Mouse (Mus musculus) fat pad, adult 2 months (tissue): ENCODE measurements around the gene Olfr62.

Experiments used
- DNase-seq: peaks from one replicate; pipeline ENCODE4 v3.0.0-alpha.2; 2011; ENCODE audit warnings: low read depth, low spot score; ENCODE audit errors: extremely low read depth

Gene Olfr62

DNA sequence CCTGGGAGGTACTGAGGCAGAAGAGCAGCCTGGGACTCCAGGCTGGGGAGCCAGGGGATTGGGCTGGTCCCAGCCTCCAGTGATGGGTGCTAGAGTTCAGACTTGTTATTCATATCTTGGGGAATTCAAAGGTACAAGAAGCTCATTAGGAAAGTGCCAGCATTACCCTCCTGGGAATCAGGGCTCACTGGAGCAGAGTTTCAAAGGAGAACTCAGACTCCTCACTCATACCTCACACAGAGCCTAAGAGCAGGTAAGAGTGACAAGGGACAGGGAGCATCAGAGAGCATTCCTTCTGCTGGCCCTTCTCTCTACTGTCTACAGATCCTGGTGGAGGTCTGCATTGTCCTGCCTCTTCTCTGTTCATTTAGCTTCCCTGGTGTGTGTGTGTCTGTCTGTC lies at the start of gene Olfr62:
Olfr62 (plus strand) TSS at position 301 of the 400 bp plus-strand sequence.
- no peak for DNase-seq

GRCm38 (mm10) chr4:118609836-118610235 lies 48.9 kb upstream of the Olfr62 start:
- no peak for DNase-seq

DNA sequence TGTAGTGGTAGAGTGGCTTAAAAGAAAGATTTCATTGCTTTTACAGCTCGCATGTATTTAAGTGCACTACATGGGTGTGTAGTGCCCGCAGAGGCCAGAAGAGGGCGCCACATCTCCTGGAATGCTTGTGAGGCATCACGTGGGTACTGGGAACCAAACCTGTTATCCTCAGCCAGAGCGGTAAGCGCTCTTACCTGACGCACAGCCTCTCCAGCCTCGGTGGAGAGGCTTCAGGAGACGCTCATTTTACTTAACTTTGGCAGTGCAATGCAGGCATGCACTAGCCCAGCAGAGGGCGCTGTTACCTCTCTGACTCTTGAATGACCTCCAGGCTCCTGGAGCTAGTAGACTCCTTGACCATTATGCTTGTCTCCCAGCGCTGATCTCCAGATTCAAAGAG lies 46.1 kb upstream of the Olfr62 start:
- no peak for DNase-seq

DNA sequence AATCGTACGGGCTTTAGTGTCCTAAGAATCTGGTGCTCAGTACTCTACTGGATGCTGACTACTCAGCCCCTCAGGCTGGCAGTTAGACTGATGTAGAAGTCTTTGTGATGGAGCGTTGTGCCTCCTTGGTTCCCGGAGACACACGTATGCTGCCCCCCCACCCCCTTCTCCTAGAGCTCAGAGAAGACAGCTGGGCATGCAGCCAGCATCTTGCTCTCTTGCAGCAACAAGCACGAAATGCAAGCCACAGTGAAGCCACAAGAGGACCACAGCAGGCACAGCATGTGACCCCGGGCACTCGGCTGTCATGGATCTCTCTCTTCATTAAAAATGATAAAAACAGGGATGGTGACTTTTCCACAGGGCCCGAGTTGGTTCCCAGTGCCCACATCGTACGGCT lies 43.3 kb upstream of the Olfr62 start:
- DNase-seq, result no peak

- peak; percentile 62 for DNase-seq
These were observed 38.3 kb upstream of the Olfr62 start, which contains the start of the genes Cfap57 and Ebna1bp2 for GRCm38 (mm10) chr4:118620279-118620966. TSS of gene Cfap57 (minus strand) at chr4:118620777. TSS of gene Ebna1bp2 (plus strand) at chr4:118620799.

DNA sequence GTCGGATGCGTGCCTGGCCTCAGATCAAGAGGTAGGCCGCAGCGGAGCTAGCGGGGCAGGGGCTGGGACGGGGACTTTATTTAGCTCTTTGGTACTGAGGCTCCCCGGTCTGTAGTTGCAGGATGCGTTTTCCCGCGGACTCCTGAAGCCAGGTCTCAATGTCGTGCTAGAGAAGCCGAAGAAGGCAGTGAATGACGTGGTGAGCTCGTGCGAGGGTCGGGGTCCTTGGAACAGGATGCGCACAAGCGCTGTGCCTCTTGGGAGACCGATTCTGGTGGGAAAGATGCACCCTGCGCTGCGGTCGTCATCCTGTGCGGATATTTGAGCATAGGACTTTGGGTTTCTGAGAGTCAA lies 37.8 kb upstream of the Olfr62 start:
- no peak for DNase-seq

GRCm38 (mm10) chr4:118621781-118622180 lies 37.0 kb upstream of the Olfr62 start:
- no peak for DNase-seq

- DNase-seq, result no peak
These were observed 28.5 kb upstream of the Olfr62 start for GRCm38 (mm10) chr4:118630261-118630660.

DNA sequence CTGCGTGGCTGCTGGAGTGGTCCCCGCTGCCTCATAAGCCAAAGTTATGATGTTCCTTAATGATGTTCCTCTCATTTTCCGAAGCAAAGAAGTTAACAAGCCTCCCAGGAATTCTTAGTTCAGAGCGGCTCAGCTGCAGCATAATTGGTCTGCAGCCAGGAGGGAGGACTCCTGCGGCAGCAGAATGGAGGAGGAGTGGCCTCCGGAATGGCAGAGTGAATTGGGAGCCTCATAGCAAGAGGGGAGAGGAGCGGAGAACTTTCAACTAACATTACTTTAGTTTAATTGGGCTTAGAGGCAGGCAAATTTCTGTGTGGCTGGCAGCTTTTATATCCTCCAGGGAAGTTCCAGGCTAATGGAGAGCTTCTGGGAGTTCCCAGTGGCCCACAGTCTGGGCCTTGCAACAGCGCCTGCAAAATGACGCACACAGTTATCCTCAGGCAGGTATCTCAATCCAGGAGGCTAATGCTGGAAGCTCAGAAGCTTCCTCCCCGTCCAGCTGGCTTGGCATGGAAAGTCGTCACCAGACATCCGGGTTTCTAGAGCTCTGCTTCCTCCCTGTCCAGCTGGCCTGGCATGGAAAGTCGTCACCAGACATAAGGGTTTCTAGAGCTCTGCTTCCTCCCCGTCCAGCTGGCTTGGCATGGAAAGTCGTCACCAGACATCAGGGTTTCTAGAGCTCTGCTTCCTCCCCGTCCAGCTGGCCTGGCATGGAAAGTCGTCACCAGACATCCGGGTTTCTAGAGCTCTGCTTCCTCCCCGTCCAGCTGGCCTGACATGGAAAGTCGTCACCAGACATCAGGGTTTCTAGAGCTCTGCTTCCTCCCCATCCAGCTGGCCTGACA lies 16.2 kb upstream of the Olfr62 start:
- no peak for DNase-seq

DNA sequence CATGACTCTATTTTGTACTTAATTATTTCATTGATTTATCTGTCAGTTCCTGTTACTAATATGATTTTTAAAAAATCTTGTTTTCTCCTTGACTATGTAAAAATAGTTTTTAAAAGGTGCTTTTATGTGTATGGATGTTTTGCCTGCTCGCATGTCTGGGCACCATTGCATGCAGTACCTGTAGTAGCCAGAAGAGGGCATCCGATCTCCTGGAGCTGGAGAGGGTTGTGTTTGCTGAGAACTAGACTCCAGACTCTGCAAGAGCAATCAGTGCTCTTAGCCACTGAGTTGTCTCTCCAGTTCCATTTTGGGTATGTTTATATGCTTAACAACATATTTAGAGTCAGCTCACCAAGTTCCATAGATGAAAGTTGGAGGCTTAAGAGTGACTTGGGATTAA lies 13.5 kb upstream of the Olfr62 start:
- no peak for DNase-seq

GRCm38 (mm10) chr4:118687086-118687485 lies 28.3 kb downstream of the Olfr62 start:
- no peak for DNase-seq

- no peak for DNase-seq
These were observed 33.7 kb downstream of the Olfr62 start, which contains the start of gene Olfr1342 for GRCm38 (mm10) chr4:118692412-118692973. TSS of gene Olfr1342 (minus strand) at chr4:118692756.

DNA sequence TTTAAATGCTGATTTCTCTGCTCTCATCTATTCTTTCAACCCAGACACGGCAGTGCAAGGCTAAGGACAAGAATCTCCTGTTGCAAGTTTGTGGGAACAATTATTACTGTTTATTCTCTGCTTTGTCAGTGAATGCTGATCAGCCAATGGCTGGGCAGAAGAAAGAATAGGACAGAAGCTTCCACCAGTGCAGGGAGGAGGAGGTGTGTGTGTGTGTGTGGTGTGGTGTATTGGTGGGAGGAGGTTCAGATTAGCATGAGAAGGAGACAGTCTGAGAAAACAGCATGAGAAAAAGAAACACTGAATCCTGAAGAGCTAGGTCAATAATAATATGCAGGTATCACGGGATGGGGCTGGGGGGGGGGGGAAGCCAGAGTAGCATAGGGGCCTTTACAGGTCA lies 35.1 kb downstream of the Olfr62 start:
- no peak for DNase-seq

DNA sequence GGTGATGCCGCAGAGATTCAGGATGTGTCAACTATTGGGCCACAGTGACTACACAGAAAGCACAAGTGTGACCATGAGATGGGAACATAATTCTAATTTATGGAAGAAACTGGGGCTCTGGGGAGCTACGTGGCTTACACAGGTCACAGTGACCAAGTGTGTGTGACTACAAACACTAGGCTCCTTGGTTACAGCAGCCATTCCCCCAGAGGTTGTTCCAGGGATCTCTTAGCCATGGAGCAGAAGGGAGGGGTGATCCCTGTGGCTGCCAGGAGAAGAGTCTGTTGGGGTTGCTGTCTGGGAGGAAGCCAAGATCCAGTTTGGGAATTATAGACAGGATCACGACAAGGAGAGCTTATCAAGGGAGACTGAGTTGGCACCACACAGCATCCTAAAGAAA lies 44.5 kb downstream of the Olfr62 start, which contains the start of gene Olfr1341:
Olfr1341 (plus strand) TSS at position 301 of the 400 bp plus-strand sequence.
- no peak for DNase-seq

GRCm38 (mm10) chr4:118708086-118708485 lies 49.3 kb downstream of the Olfr62 start:
- DNase-seq, result no peak

- no peak for DNase-seq
These were observed 52.9 kb downstream of the Olfr62 start for GRCm38 (mm10) chr4:118711656-118712055.
